Mouse (Mus musculus) spleen, adult 18-20 months (tissue): ENCODE data around the gene Slc39a11.

Experiments
- DNase-seq, 2 experiments: peaks; one replicate each; pipeline ENCODE4 v3.0.0; 2022; ENCODE audit warnings: mixed read lengths in 2 of 2

Gene Slc39a11

DNA sequence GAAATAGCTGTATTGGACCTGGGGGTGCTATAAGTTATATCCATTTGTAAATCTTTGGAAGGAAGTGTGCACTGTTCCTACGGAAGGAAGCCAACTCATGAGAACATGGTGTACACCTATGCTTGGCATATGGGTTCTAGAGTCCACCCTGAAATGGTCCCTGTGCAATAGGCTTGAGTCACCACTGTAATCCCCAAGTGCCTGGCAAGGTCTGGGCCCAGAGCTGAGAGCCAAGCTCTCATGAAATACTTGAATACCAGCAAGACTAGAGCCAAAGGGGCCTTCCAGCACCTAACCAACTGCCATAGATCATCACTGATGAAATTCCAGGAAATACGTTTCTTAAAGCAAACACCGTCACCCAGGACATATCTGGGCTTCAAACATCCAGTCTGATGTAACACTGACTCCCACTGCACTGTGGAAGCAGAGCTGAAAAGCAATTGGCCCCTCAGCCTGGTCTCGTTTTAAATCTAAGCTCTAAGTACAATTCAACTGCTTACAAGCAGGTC, 111.4 kb downstream of the Slc39a11 start:
- DNase-seq: no peak

DNA sequence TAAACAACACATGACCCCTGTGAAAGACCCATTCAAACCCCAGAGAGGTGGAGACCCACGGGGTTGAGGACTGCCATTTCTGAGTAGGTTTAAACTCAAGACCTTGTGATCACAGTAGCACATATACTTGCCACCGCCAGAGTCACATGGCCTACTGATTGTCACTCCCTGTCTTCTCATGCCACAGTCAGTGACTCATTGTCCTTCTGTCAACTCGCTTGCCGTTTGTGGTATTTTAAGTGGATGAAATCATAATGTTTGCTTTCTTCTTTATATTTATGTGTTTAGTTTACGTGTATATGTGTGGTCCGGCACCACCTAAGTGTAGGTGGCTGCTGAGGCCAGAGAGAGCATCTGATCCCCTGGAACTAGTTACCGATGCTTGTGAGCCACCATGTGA, 112.2 kb downstream of the Slc39a11 start:
- DNase-seq: no peak

DNA sequence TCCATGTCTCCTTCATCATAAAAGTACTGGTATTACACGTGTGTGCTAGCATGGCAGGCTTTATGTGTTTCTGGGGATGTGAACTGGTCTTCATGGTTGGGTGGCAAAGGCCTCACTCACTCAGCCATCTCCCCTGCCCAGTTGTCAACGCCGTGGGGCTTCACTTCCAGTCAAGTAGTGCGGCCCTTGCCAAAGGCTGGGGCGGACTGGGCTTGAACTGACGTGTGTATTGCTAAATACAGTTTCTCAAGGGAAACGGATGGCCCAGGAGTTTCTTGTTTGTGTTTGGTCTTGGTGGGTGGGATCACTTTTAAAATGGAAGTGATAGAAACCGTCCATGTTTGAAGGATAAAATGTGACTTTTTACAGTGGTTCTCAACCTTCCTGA, 112.7 kb downstream of the Slc39a11 start:
- DNase-seq: no peak

DNA sequence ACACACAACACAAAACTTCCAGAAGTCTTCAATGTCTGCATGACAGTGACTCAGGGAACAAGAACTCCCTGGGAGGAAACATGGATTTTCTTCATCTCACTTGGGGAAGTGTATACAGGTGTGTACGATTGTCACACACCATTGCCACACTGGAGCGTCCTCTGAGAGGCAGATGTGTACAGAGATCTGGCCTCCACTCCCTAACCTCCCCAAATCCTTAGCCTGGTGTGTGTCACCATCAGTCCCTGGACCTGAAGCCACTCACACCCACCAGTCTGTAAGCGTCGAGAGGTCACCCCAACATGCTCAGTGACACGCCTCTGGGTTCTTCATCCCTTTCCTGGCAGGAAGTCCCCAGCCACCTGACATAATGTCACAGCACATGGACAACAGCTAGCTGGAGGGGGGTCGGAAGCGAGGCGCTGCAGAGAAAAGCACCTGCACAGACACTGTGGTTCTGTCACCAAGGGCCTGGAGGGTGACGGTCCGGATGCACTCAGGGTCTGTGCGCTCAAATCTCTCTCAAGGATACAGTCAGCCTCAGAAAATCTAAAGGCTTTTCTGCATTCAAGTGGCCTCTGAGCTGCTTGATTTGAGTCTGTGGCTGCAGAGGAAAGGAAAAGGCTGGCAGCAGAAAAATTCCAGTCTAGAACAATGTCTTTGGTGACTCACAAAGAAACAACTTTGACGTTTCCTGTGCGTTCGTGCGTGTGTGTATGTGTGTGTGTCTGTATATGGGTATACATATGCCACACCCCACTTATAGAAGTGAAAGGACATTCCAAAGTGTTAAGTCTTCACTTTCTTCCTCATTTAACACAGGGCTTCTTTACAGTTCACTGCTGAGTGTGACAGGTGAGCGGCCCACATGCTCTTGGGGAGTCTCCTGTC, 113.3 kb downstream of the Slc39a11 start:
- DNase-seq: no peak

DNA sequence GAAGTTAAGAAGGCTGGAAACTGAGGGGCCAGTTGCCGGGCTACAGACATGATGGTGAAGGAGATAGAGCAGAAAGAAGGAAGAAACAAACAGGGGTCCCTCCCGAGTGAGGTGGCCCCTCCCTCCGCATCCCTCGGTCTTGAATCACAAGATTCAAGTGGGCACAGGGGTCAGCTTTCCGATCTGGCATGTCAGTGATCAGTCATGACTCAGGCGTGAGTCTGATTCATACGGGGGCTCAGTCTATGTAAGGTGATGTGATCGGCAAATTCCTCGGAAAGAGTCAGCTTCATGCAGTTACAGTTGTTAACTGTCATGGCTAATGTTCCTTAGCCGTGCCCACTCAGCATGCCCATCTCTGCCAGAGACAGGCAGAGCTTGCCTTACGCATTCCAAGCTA, 115.5 kb downstream of the Slc39a11 start:
- DNase-seq: no peak

DNA sequence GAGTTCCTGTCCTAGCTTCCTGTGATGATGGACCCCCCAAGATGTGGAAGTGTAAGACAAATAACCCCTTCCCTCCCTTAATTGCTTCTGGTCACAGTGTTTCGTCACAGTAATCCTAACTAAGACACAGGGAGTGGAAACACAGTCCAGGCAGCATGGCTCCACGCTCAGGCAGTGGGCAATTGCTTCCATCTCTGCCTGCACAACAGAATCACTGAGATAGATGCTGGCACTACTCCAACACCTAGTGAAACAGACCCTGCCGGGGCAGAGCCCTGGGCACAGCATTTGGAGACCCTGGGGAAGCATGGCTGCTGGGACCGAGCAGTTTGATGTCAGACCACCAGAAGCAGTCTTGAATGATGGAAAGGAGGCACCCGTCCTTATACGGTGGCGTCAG, 115.9 kb downstream of the Slc39a11 start:
- DNase-seq: no peak

DNA sequence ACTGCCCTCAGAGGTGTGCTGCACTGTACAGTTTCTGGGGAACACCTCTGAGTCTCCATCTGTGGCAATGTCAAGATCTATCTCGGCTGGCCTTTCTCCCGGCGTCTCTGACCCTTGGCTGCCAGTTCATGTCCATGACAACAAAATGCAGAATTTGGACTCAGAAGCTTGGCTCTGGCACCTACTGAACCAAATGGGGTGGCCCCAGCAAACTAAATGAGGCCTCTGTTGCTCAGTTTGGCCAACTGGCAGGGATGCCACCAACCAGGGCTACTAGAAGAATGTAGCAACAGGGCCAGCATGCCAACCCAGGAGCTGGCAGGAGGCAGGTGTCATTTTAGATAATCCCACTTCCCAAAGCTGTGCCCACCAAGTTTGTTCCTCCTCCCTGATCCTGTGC, 121.5 kb downstream of the Slc39a11 start:
- DNase-seq: no peak

DNA sequence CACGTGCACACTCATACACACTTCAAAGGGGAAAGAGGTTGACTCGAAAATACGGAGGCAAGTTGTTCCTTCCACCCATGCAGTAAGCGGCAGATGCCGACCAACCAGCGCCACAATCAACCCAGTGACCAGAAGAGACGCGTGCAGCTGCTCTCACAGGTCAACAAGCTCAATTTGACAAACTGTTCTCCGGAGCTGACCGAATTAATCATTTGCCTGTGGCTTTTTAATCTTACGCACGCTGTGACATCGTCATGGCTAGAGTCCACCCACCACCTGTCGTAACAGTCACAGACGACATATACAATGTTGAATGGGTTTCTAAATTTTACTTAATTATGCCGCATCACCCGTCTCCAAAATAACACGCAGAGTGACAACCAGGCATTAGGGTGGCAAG, 124.1 kb downstream of the Slc39a11 start:
- DNase-seq: no peak

DNA sequence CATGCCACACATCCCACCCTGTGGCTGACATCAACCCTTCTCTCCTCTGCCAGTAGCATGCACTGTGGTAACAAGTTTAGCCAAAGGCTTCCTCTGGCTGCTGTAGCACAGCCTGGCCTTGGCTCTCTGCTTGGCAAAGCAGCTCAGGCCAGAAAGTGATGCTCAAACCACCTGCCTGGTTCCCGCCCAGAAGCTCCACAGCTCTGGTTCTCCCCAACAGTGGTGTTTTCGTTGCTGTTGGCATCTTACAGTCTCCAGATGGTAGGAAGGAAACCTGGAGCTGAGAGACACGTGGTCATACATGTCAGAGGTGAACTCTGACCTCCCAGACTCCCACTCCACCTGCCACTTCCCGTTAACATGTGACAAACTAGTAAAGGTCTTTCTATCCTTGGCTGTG, 127.2 kb downstream of the Slc39a11 start:
- DNase-seq: no peak

DNA sequence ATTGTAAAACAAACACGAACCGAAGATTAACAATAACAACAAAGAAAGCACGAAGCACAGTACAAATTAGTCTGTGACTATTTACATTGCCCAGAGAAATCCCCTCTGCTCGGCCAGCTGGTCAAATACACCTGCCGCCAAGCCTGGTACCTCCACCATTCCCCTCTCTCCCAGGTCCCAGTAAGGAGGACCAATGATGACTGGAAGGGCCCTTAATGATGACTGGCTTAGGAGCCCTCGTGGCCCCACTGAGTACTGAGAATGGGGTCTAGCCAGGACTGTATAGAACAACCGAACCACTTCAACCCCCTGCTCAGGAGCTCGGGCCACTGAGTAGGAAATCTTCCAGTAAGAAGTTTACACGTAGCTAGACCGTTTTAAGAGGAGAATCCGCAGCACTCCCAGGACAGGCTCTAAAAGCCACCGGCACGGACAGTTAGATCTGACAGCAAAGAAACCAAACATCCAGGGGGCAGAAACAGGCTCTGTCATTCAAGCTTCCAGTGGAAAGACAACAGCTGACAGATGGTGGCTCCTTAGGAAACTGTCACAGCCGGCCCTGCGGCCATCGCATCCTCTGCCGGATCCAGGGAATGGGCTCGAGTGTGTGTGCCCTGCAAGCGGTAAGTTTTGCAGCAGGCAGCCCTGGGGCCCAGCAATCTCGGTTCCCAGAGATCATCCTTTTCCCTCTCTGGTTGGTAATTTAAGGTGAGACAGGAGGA, 128.2 kb downstream of the Slc39a11 start:
- DNase-seq: no peak

DNA sequence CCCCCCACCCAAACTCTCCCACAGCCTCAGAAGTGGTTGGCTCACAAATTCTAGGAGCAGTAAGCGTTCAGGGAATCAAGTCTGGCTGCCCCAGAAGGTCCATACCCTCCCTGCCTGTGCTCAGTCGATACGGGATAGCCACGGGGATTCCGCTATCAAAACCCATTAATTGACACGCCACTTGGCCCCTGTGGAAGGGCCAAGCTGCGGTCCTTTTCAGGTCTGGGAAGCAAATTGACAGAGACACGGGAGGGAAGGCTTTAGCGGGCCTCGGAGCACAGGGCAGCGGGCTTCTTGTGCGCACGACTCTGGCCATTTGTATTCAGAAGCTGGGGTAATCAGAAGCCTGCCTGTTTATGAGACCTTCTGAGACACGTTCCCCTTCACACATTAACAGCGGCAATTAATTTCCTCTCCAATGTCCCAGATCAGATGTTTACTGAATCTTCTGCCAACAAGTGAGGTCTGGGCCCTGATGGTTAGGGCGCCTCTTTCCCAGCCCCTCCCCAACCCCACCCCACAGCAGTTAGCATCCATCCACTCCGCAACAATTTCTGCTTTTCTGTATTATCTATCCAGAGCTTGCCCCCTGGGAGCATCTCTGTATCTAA, 128.9 kb downstream of the Slc39a11 start:
- DNase-seq: no peak

DNA sequence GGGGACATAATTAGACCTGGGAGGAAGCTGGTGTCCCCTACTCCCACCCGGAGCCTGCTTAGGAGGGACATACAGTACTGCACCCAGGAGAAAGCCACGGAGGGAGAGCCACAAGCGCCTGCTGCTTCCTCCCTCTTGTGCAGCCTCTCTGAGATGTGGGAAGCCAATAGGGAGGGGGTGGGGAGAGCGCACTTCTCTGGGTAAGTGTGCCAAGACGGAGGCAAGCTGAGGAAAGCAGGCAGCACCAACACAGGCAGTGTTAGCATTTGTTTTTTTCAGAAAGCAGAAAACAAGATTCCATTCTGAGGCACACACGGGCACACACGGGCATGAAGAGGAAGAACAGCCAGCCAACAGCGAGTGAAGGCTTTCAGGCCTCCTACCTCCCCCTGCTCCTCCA, 129.5 kb downstream of the Slc39a11 start:
- no peak for DNase-seq

DNA sequence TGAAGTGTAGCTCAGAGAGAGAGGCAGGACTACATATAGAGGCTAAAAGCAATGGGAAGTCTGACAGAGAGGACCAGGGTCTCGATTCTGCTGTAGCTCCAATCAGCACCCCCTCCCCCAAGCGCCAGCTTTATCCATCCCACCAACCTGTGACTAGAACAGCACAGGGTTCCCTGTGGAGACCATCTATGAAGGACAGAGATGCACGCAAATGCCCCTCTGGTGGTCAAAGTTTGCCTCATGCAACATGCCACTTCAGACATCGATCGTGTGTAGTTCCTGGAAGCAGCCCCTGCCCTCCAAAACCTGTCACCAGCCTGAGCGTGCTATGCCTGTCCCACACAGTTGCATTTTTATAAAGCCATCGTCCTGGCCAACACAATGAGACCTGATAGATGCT, 129.9 kb downstream of the Slc39a11 start:
- no peak for DNase-seq

DNA sequence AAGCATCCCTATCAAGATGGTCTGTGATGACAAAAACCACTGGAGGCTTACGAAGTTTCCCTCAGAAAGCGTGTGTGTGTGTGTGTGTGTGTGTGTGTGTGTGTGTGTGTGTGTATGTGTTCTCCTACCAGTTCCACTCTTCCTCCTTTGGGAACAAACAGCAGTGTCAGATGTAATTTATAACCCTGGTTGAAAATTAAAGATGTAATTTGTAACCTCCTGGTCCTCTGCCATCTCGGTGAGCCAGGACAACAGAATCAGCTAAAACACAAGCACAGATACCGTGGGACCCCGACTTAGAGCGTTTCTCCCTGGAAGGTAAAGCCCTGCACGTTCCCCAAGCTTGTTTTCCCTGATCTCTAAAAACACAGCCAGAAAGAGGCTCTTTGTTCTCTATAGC, 131.7 kb downstream of the Slc39a11 start:
- DNase-seq: no peak

DNA sequence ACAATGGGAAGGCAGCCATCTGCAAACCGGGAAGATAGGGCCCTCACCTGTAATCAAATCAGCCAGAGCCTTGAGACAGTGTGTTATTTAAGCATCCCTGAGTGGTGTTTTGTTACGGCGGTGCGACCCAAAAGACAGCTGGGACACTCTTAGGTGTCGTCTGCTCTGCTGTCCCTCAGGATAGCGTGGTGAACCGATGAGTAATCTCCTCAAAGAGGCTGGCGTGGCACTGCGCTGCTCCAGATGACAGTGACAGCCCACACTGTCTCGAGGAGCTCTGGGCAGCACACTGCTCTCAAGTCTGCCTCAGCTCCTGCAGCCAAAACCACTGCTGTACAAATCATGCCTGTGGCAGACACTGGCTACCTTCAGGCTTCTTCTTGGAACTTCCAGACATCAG, 133.7 kb downstream of the Slc39a11 start:
- DNase-seq: no peak

DNA sequence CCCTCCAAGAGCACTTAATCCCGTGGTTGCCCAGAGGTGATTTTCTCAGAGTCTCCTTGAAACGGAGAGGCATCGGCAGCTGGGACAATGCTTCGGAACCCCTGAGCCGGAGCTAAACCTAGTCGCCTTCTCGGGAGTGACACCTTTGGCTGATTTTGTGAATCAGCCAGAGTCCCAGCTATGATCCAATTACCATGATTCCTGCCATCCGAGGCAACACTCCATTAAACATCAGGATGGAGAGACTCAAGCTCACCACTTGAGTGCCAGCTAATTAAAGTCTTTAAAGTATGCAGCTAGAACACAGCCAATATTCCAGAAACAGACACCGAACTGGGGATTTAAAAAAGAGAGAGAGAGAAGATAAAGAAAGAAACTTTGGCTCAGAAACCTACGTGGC, 136.9 kb downstream of the Slc39a11 start:
- DNase-seq: no peak

DNA sequence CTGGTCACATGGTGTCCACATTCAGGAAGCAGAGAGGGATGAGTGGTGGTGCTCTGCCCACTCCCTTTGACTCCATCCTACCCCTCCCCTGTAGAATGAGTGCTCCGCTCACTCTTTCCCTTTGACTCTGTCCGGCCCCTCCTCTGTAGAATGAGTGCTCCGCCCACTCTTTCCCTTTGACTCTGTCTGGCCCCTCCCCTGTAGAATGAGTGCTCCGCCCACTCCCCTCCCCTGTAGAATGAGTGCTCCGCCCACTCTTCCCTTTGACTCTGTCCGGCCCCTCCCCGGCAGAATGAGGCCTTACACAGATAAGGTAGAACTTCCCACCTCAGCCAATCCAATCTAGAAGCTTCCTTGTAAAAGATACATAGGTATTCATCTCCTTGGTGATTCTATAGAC, 137.7 kb downstream of the Slc39a11 start:
- DNase-seq: no peak

DNA sequence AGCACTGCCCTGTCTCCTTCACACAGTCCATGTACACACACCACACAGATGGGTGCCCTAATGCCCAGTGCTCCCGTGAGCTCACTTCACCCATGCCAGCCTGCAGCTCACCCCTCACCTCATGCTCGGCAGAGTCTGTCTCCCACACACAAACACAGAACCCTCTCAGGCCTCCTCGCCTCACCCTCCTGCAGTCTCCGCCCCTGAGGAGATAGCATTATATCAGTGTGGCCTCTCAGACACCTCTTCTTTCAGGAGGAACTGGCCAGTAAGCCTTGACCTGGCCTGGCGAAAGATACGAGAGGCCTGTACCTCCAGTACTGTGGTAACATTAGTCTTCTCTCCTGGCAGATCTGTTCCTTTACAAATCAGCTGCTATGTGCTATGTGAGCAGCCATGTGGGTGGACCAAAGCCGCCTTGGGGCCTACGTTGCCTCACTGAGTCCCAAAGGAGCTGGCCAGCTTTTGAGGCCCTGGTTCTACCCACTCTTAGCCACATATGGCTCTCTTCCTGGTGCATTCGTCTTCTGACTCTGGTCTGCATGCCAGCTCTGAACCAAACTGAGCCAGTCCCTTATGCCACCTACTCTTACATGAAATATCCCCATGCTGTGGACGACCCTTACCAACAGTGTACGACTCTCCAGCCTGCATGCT, 138.8 kb downstream of the Slc39a11 start:
- no peak for DNase-seq

DNA sequence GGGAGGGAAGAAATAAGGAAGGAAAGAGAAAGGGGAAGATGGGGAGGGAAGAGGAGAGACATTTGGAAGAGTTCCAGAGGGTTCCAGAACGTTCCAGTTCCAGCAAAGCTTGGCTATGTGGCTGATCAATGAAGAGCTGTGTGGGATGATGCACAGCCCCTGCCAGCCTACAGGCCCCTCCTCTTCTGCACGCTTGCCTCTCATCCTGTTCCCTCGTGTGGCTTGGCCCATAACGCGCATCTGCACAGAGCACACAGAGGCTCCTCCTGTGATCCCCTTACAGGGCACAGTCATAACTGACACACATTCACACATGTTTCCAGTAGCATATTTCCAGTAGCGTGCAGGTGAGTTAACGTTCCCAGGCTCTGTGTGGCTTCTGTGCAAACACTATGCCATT, 139.6 kb downstream of the Slc39a11 start:
- DNase-seq: no peak

DNA sequence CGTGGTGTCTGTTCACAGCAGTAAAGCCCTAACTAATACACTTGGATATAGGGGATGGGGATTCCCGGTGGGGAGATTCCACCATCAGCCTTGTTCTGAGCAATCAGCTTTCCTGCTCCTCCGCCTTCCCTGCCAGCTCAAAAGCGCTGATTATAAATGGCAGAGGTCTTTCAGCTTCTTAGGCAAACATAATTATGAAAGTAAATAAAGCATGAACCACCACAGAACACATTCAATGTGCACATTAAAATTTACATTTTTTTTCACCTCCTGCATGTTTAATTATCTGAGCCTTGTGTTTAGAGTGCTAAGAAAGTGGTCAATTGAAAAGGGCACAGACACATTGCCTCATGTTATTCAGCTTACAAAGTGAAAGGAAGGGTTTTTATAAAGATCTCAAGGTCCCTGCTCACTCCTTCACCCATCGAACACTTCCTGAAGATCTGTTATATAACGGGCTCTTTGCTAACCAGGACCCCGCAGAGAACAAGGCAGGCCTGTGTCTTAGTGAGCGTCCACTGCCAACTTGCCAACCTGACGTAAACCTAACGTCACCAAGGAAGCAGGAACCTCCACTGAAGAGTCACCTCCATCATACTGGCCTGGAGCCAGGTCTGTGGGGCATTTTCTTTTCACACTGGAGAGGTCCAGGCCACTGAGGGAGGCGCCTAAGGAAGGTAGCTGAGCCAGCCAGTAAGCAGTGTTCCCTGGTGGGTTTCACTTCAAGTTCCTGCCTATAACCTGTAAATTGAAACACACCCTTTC, 142.0 kb downstream of the Slc39a11 start:
- DNase-seq: peak in 1 of 2 experiments; percentile 5

DNA sequence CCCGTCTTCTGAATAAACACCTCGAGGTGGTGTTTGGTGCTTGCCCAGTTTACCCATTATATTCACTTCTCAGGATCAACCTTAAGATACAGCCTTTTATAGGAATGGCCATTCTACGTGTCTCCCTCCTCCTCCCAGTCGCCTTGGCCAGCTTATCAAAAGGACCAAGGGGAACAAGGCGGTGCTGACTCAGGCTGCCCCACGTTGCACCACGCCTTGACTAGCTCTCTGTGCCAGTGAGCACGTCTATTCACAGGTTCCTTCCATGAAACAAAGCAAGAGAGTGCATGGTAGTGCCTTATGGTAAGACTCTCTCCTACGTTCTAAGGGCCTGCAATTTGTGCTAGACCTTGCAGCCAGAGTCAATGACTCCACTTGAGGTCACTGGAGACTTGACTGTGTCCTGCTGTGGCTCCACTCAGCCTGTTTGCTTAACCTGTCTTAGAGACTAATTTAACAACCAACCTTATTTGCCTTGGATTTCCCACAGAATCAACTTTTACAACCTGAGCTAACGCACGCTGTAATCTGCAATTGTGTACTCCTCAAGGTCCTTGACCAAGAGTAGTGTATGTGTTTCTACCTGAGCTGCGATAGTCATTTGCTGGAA, 144.2 kb downstream of the Slc39a11 start:
- no peak for DNase-seq
